Mouse (Mus musculus) heart, adult 2 months (tissue): ENCODE data around the gene Fasl.

ENCODE experiments used
- CTCF ChIP-seq: fragments of 200-600 bp; IDR thresholded peaks from 2 replicates; pipeline ENCODE4 v1.8.1; 2022; ENCODE audit warnings: antibody characterized with exemption, mild to moderate bottlenecking, moderate library complexity
- POLR2A ChIP-seq: fragments of 200-500 bp; IDR thresholded peaks from 2 replicates; pipeline ENCODE4 v1.6.1; 2011; ENCODE audit warnings: mild to moderate bottlenecking, low read depth, low read length, control low read depth; ENCODE audit not compliant: insufficient read depth

DNA sequence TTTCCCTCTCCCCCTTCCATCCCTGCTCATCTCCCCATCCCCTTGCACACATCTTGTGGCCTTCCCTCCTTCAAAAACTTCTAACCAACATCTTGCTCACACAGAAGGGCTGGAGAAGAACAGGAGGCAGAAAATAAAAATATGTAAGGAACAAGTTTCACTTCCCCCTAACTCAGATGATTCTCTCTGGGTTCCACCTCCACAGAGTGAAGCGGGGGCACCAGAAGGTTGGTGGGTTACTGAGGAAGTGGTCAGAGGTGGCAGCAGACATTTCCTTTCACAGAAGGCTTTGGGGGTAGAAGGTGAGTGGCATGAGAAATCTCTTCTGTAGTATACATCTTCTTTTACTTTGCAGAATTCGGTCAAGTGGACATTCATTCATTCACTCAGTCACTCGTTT lies 10.6 kb upstream of the Fasl start:
- no peak for TF ChIP-seq POLR2A
- TF ChIP-seq CTCF, result no peak
